Mouse (Mus musculus): ENCODE measurements around the gene Cers2. TPM values are rescaled to one million over a fixed set of nuclear protein-coding genes. Genes with fewer than 3 reads are reported as not detected.
"Not testable (repeated sequence)": the region's sequence is repeated elsewhere in the genome, so short reads cannot be mapped to it uniquely, and the experiment has no call there.

Cers2 gene
- total RNA-seq, 2 experiments from 2014 or later = 42.0 to 43.5 TPM

GRCm38 (mm10) chr3:95317414-95318080, 3.0 kb downstream of the Cers2 start:
- peak; percentile 56 to 60 for DNase-seq (ENCODE audit: low spot score in 2 of 2)

GRCm38 (mm10) chr3:95318548-95318947, 4.0 kb downstream of the Cers2 start:
- DNase-seq (ENCODE audit: low spot score in 2 of 2) = no peak

GRCm38 (mm10) chr3:95319110-95319509, 4.5 kb downstream of the Cers2 start:
- no peak for DNase-seq (ENCODE audit: low spot score in 2 of 2)

- peak in 1 of 2 experiments; percentile 31 for DNase-seq (ENCODE audit: low spot score in 2 of 2)
Measured at GRCm38 (mm10) chr3:95319701-95320625, 5.4 kb downstream of the Cers2 start.

GRCm38 (mm10) chr3:95323429-95323828, 8.8 kb downstream of the Cers2 start:
- DNase-seq (ENCODE audit: low spot score in 2 of 2) = no peak

- no peak for DNase-seq (ENCODE audit: low spot score in 2 of 2)
Measured at GRCm38 (mm10) chr3:95324454-95325144, 10.0 kb downstream of the Cers2 start.

- no peak for DNase-seq (ENCODE audit: low spot score in 2 of 2)
Measured at GRCm38 (mm10) chr3:95328803-95329404, 14.3 kb downstream of the Cers2 start.

- no peak for DNase-seq (ENCODE audit: low spot score in 2 of 2)
Measured at GRCm38 (mm10) chr3:95331528-95331927, 16.9 kb downstream of the Cers2 start.

GRCm38 (mm10) chr3:95337345-95337744, 22.8 kb downstream of the Cers2 start:
- no peak for DNase-seq (ENCODE audit: low spot score in 2 of 2)

- DNase-seq (ENCODE audit: low spot score in 2 of 2) = no peak
Measured at GRCm38 (mm10) chr3:95338251-95338650, 23.7 kb downstream of the Cers2 start.

- not testable (repeated sequence) for DNase-seq (ENCODE audit: low spot score in 2 of 2)
Measured at GRCm38 (mm10) chr3:95343356-95344000, 28.9 kb downstream of the Cers2 start.

- DNase-seq (ENCODE audit: low spot score in 2 of 2) = no peak
Measured at GRCm38 (mm10) chr3:95346454-95346853, 31.9 kb downstream of the Cers2 start.

GRCm38 (mm10) chr3:95348343-95348742, 33.8 kb downstream of the Cers2 start:
- not testable (repeated sequence) for DNase-seq (ENCODE audit: low spot score in 2 of 2)

GRCm38 (mm10) chr3:95349491-95349890, 34.9 kb downstream of the Cers2 start:
- no peak for DNase-seq (ENCODE audit: low spot score in 2 of 2)

- DNase-seq (ENCODE audit: low spot score in 2 of 2) = not testable (repeated sequence)
Measured at GRCm38 (mm10) chr3:95355911-95356544, 41.4 kb downstream of the Cers2 start.

- DNase-seq (ENCODE audit: low spot score in 2 of 2) = peak; percentile 95 to 98
Measured at GRCm38 (mm10) chr3:95356701-95357449, 42.3 kb downstream of the Cers2 start, which contains the start of gene Setdb1. Gene Setdb1, minus strand, starts transcription at chr3:95357202.

GRCm38 (mm10) chr3:95357746-95358145, 43.2 kb downstream of the Cers2 start:
- no peak for DNase-seq (ENCODE audit: low spot score in 2 of 2)

- DNase-seq (ENCODE audit: low spot score in 2 of 2) = not testable (repeated sequence)
Measured at GRCm38 (mm10) chr3:95360276-95360675, 45.7 kb downstream of the Cers2 start.

- DNase-seq (ENCODE audit: low spot score in 2 of 2) = no peak
Measured at GRCm38 (mm10) chr3:95370101-95370500, 55.5 kb downstream of the Cers2 start.

Measured in left cerebral cortex, adult 18-20 months (tissue).